Mouse (Mus musculus) liver, embryonic 18 days (tissue): Measurements from ENCODE around the gene Vamp3. TPM values are rescaled to one million over a fixed set of nuclear protein-coding genes. Genes with fewer than 3 reads are reported as not detected.

Experiments
- polyA plus RNA-seq: library from polyadenylated mRNA; depleted of rRNA; stranded (reverse); fragments of >200 nt; gene quantifications from 2 replicates; pipeline ENCODE4 v1.2.3, GENCODE M21; 2012; rRNA removed

Vamp3 gene
- polyA plus RNA-seq, result 21.1 and 21.8 TPM in 2 replicates

GRCm38 (mm10) chr4:151057347-151058321 lies at the start of gene Vamp3:
TSS of gene Vamp3 (minus strand) at chr4:151057963.

GRCm38 (mm10) chr4:151089270-151089669 lies 31.5 kb upstream of the Vamp3 start, which contains the start of gene Gm13090:
TSS of gene Gm13090 (plus strand) at chr4:151089570.

GRCm38 (mm10) chr4:151044037-151044943 lies 13.5 kb downstream of the Vamp3 start, which contains the start of gene Per3:
TSS of gene Per3 (minus strand) at chr4:151044665.

Other genes starting within 250 kb of the Vamp3 start
- gene Errfi1, start 204.0 kb downstream of the Vamp3 start, polyA plus RNA-seq, result 96.9 and 120 TPM in 2 replicates
- gene Park7, start 143.5 kb downstream of the Vamp3 start, polyA plus RNA-seq, result 128 and 134 TPM in 2 replicates
- gene Tnfrsf9, start 143.4 kb downstream of the Vamp3 start, polyA plus RNA-seq, result 0.20 and 0.35 TPM in 2 replicates
- not detected in 2 replicates for gene Uts2, start 60.9 kb downstream of the Vamp3 start, polyA plus RNA-seq
- 2.9 and 3.1 TPM in 2 replicates for gene Per3, start 13.3 kb downstream of the Vamp3 start, polyA plus RNA-seq
- gene Gm13090, start 31.6 kb upstream of the Vamp3 start, polyA plus RNA-seq, result not detected in 2 replicates